Mouse (Mus musculus): ENCODE measurements at regions not wholly inside any gene's neighbourhood (a gene's known extent, or its start where the extent isn't known, plus 50 kb on each side); places are given as distances from the start of the nearest gene placed in this dataset.

- Histone ChIP-seq H3K4me1 (ENCODE audit: control insufficient read depth, insufficient read depth) (no peaks in the 10 kb centered on the region), H3K36me3 (replicated peaks; ENCODE audit: control insufficient read depth, insufficient read depth, low read length) (no peaks in the 10 kb centered on the region), H3K4me2 (ENCODE audit: low read depth, low read length) (no peak overlapping the region), H3K9ac (replicated peaks; ENCODE audit: low read depth, low read length) (no peak overlapping the region), H3K27ac (ENCODE audit: low read depth) (no peak overlapping the region), H3K27me3 (ENCODE audit: control insufficient read depth, insufficient read depth, low read length) (no peaks in the 10 kb centered on the region), H3K4me3 (ENCODE audit: low read depth, low read length) (no peak overlapping the region), H3K9me3 (replicated peaks; ENCODE audit: control insufficient read depth, low read length) (no peaks in the 10 kb centered on the region)
- ATAC-seq (ENCODE audit: insufficient read depth, low read depth) (no peak), DNase-seq (ENCODE audit: low spot score) (no peak)
- 75% methylated on average over 13 of the region's 13 CpGs for WGBS
- TF ChIP-seq CTCF (IDR thresholded peaks at IDR 0.05; ENCODE audit: low read depth), result no peak
- TF ChIP-seq EP300 (IDR thresholded peaks at IDR 0.05; ENCODE audit: low read depth), result no peak
These were observed 149.4 kb upstream of the Mylip start for GRCm38 (mm10) chr13:45240009-45240653.

GRCm38 (mm10) chr13:45242261-45242660, 147.3 kb upstream of the Mylip start:
- Histone ChIP-seq H3K4me3 (ENCODE audit: low read depth, low read length) (no peak overlapping the region), H3K27ac (ENCODE audit: low read depth) (no peak overlapping the region), H3K9me3 (replicated peaks; ENCODE audit: control insufficient read depth, low read length) (no peaks in the 10 kb centered on the region), H3K27me3 (ENCODE audit: control insufficient read depth, insufficient read depth, low read length) (no peaks in the 10 kb centered on the region), H3K4me1 (ENCODE audit: control insufficient read depth, insufficient read depth) (no peaks in the 10 kb centered on the region), H3K4me2 (ENCODE audit: low read depth, low read length) (no peak overlapping the region), H3K36me3 (replicated peaks; ENCODE audit: control insufficient read depth, insufficient read depth, low read length) (no peaks in the 10 kb centered on the region), H3K9ac (replicated peaks; ENCODE audit: low read depth, low read length) (no peak overlapping the region)
- WGBS, result 67% methylated on average over 3 of the region's 3 CpGs
- no peak for TF ChIP-seq CTCF (IDR thresholded peaks at IDR 0.05; ENCODE audit: low read depth)
- TF ChIP-seq EP300 (IDR thresholded peaks at IDR 0.05; ENCODE audit: low read depth), result no peak
- ATAC-seq (ENCODE audit: insufficient read depth, low read depth) (no peak), DNase-seq (ENCODE audit: low spot score) (no peak)

- Histone ChIP-seq H3K27ac (ENCODE audit: low read depth) (no peak overlapping the region), H3K9ac (replicated peaks; ENCODE audit: low read depth, low read length) (no peak overlapping the region), H3K4me2 (ENCODE audit: low read depth, low read length) (no peak overlapping the region), H3K4me3 (ENCODE audit: low read depth, low read length) (no peak overlapping the region), H3K9me3 (replicated peaks; ENCODE audit: control insufficient read depth, low read length) (no peaks in the 10 kb centered on the region), H3K27me3 (ENCODE audit: control insufficient read depth, insufficient read depth, low read length) (no peaks in the 10 kb centered on the region), H3K4me1 (ENCODE audit: control insufficient read depth, insufficient read depth) (no peaks in the 10 kb centered on the region), H3K36me3 (replicated peaks; ENCODE audit: control insufficient read depth, insufficient read depth, low read length) (no peaks in the 10 kb centered on the region)
- no peak for ATAC-seq (ENCODE audit: insufficient read depth, low read depth)
- no peak for DNase-seq (ENCODE audit: low spot score)
- TF ChIP-seq EP300 (IDR thresholded peaks at IDR 0.05; ENCODE audit: low read depth) (no peak), CTCF (IDR thresholded peaks at IDR 0.05; ENCODE audit: low read depth) (no peak)
- 72% methylated on average over 12 of the region's 12 CpGs for WGBS
These were observed 146.8 kb upstream of the Mylip start for GRCm38 (mm10) chr13:45242750-45243149.

- Histone ChIP-seq H3K4me1 (ENCODE audit: control insufficient read depth, insufficient read depth) (no peaks in the 10 kb centered on the region), H3K27ac (ENCODE audit: low read depth) (no peak overlapping the region), H3K4me3 (ENCODE audit: low read depth, low read length) (no peak overlapping the region), H3K4me2 (ENCODE audit: low read depth, low read length) (no peak overlapping the region), H3K27me3 (ENCODE audit: control insufficient read depth, insufficient read depth, low read length) (no peaks in the 10 kb centered on the region), H3K9ac (replicated peaks; ENCODE audit: low read depth, low read length) (no peak overlapping the region), H3K36me3 (replicated peaks; ENCODE audit: control insufficient read depth, insufficient read depth, low read length) (no peaks in the 10 kb centered on the region), H3K9me3 (replicated peaks; ENCODE audit: control insufficient read depth, low read length) (no peaks in the 10 kb centered on the region)
- no peak for TF ChIP-seq CTCF (IDR thresholded peaks at IDR 0.05; ENCODE audit: low read depth)
- TF ChIP-seq EP300 (IDR thresholded peaks at IDR 0.05; ENCODE audit: low read depth), result no peak
- ATAC-seq (ENCODE audit: insufficient read depth, low read depth), result no peak
- DNase-seq (ENCODE audit: low spot score), result no peak
- 56% methylated on average over 5 of the region's 5 CpGs for WGBS
These were observed 143.9 kb upstream of the Mylip start for GRCm38 (mm10) chr13:45245651-45246050.

- Histone ChIP-seq H3K4me3 (ENCODE audit: low read depth, low read length) (no peak overlapping the region), H3K4me2 (ENCODE audit: low read depth, low read length) (no peak overlapping the region), H3K4me1 (ENCODE audit: control insufficient read depth, insufficient read depth) (no peaks in the 10 kb centered on the region), H3K27ac (ENCODE audit: low read depth) (no peak overlapping the region), H3K9me3 (replicated peaks; ENCODE audit: control insufficient read depth, low read length) (no peaks in the 10 kb centered on the region), H3K36me3 (replicated peaks; ENCODE audit: control insufficient read depth, insufficient read depth, low read length) (no peaks in the 10 kb centered on the region), H3K9ac (replicated peaks; ENCODE audit: low read depth, low read length) (no peak overlapping the region), H3K27me3 (ENCODE audit: control insufficient read depth, insufficient read depth, low read length) (no peaks in the 10 kb centered on the region)
- ATAC-seq (ENCODE audit: insufficient read depth, low read depth) (no peak), DNase-seq (ENCODE audit: low spot score) (no peak)
- TF ChIP-seq EP300 (IDR thresholded peaks at IDR 0.05; ENCODE audit: low read depth) (no peak), CTCF (IDR thresholded peaks at IDR 0.05; ENCODE audit: low read depth) (no peak)
- WGBS, result 78% methylated on average over 2 of the region's 2 CpGs
These were observed 143.2 kb upstream of the Mylip start for GRCm38 (mm10) chr13:45246341-45246740.

- DNase-seq (ENCODE audit: low spot score), result no peak
- Histone ChIP-seq H3K4me1 (ENCODE audit: control insufficient read depth, insufficient read depth) (peaks cover under 1% of the 10 kb centered on the region; the same call in 1 of the 2 replicates), H3K9ac (replicated peaks; ENCODE audit: low read depth, low read length) (no peak overlapping the region), H3K27ac (ENCODE audit: low read depth) (no peak overlapping the region), H3K4me2 (ENCODE audit: low read depth, low read length) (no peak overlapping the region), H3K9me3 (replicated peaks; ENCODE audit: control insufficient read depth, low read length) (no peaks in the 10 kb centered on the region), H3K36me3 (replicated peaks; ENCODE audit: control insufficient read depth, insufficient read depth, low read length) (no peaks in the 10 kb centered on the region), H3K27me3 (ENCODE audit: control insufficient read depth, insufficient read depth, low read length) (no peaks in the 10 kb centered on the region), H3K4me3 (ENCODE audit: low read depth, low read length) (no peak overlapping the region)
- no peak for TF ChIP-seq EP300 (IDR thresholded peaks at IDR 0.05; ENCODE audit: low read depth)
- no peak for TF ChIP-seq CTCF (IDR thresholded peaks at IDR 0.05; ENCODE audit: low read depth)
- no peak for ATAC-seq (ENCODE audit: insufficient read depth, low read depth)
- 59% methylated on average over 1 of the region's 1 CpGs for WGBS
These were observed 139.5 kb upstream of the Mylip start for GRCm38 (mm10) chr13:45250028-45250427.

Measured in heart, postnatal 0 days (tissue).